Mouse (Mus musculus) heart, postnatal 0 days (tissue): Measurements from ENCODE around the gene Stk38.

ENCODE experiments used
- CTCF ChIP-seq: IDR thresholded peaks from 2 replicates; pipeline ENCODE4 v1.5.1; 2016; ENCODE audit warnings: antibody characterized with exemption, control low read depth, low read depth
- EP300 ChIP-seq: IDR thresholded peaks from 2 replicates; pipeline ENCODE4 v1.6.1; 2016; ENCODE audit warnings: antibody characterized with exemption, low read depth

- TF ChIP-seq CTCF (no peak), EP300 (no peak)
Measured at GRCm38 (mm10) chr17:29055586-29055985, 47.8 kb upstream of the Stk38 start.
